ENCODE assay signal across 16 mouse cellular contexts in genomic region chr4:93225105-93225504, GRCm38 (mm10).
DNase-seq lines count a peak whose midpoint lies in the region; ATAC-seq lines count a peak whose summit lies in the region.
"Had no signal": no experiment of that assay in that cellular context is flagged by ENCODE, and none has a peak within 500 bp of the region (broad histone marks: within the 10 kb centered on the region; RNA-seq: fewer than 3 reads in every experiment).

No protein-coding gene starts in this region.

- no peak overlapping the region for H3K4me3 ChIP-seq in intestine, embryonic 15.5 days (replicated peaks)
- H3K4me3 ChIP-seq: limb, embryonic 12.5 days; liver, embryonic 15.5 days; midbrain, embryonic 15.5 days had no signal

- no peaks in the 10 kb centered on the region for H3K4me1 ChIP-seq in intestine, embryonic 15.5 days (replicated peaks)
- H3K4me1 ChIP-seq: limb, embryonic 12.5 days; liver, embryonic 15.5 days; midbrain, embryonic 15.5 days had no signal

- H3K4me2 ChIP-seq in intestine, embryonic 15.5 days (replicated peaks), result no peak overlapping the region
- H3K4me2 ChIP-seq: limb, embryonic 12.5 days; liver, embryonic 15.5 days; midbrain, embryonic 15.5 days had no signal

- H3K36me3 ChIP-seq in intestine, embryonic 15.5 days, result no peaks in the 10 kb centered on the region
- H3K36me3 ChIP-seq: limb, embryonic 12.5 days; liver, embryonic 15.5 days; midbrain, embryonic 15.5 days had no signal

- H3K9ac ChIP-seq in intestine, embryonic 15.5 days, result no peak overlapping the region
- H3K9ac ChIP-seq: limb, embryonic 12.5 days; liver, embryonic 15.5 days; midbrain, embryonic 15.5 days had no signal

- 92% methylated on average over 2 of the region's 2 CpGs for WGBS in intestine, embryonic 15.5 days

- H3K27ac ChIP-seq in intestine, embryonic 15.5 days, result no peak overlapping the region
- H3K27ac ChIP-seq: limb, embryonic 12.5 days; liver, embryonic 15.5 days; macrophage; midbrain, embryonic 15.5 days had no signal

- H3K9me3 ChIP-seq in intestine, embryonic 15.5 days, result no peaks in the 10 kb centered on the region
- H3K9me3 ChIP-seq: limb, embryonic 12.5 days; liver, embryonic 15.5 days; midbrain, embryonic 15.5 days had no signal

- peak; percentile 9 for DNase-seq in right cerebral cortex, adult 18-20 months
- no peak for DNase-seq in right cerebral cortex, postnatal 4 days
- DNase-seq in adrenal gland, adult 18-20 months (ENCODE audit: low spot score in 2 of 2), result peak; percentile 20 to 44
- peak; percentile 5 to 9 for DNase-seq in left cerebral cortex, adult 18-20 months (ENCODE audit: low spot score in 2 of 2)
- peak; percentile 17 for DNase-seq in urinary bladder, postnatal 25 days (ENCODE audit: low spot score)
- no peak for DNase-seq in lung, postnatal 36 days
- no peak for DNase-seq in testis, postnatal 10 days (ENCODE audit: low spot score)
- DNase-seq: cerebellum, adult 11-12 months; gastrocnemius, postnatal 10 days; thymus, adult 18-20 months had no signal

- H3K27me3 ChIP-seq in intestine, embryonic 15.5 days (replicated peaks), result no peaks in the 10 kb centered on the region
- H3K27me3 ChIP-seq: limb, embryonic 12.5 days; liver, embryonic 15.5 days; midbrain, embryonic 15.5 days had no signal

- no peak for ATAC-seq in intestine, embryonic 15.5 days
- ATAC-seq: forebrain, embryonic 14.5 days; midbrain, embryonic 15.5 days had no signal

Comparison
In these comparisons a context has a peak if more than half of its experiments do, and no peak if none do; other contexts are left out.
1. DNase-seq: peak in right cerebral cortex, adult 18-20 months (single experiment), adrenal gland, adult 18-20 months (2 of 2), left cerebral cortex, adult 18-20 months (2 of 2) and urinary bladder, postnatal 25 days (single experiment); none in right cerebral cortex, postnatal 4 days (single experiment), lung, postnatal 36 days (single experiment) and testis, postnatal 10 days (single experiment).